Mouse (Mus musculus) midbrain, embryonic 10.5 days (tissue): Measurements from ENCODE around the gene Gja6. TPM values are rescaled to one million over a fixed set of nuclear protein-coding genes. Genes with fewer than 3 reads are reported as not detected.
A peak's percentile ranks its signal among the peaks of the same experiment; 100 is the strongest.

Source experiments
- DNase-seq: peaks from one replicate; pipeline ENCODE4 v3.0.0-alpha.2; 2017; ENCODE audit warnings: low spot score
- H3K27ac ChIP-seq: fragments of 300-500 bp; sonication (generic); replicated peaks from 2 replicates; pipeline ENCODE4 v1.5.1; 2016; ENCODE audit warnings: mild to moderate bottlenecking
- H3K27me3 ChIP-seq: fragments of 300-500 bp; sonication (generic); 2 replicates; pipeline ENCODE4 v1.6.1; 2016; ENCODE audit warnings: low read depth, mild to moderate bottlenecking; ENCODE audit not compliant: poor library complexity, severe bottlenecking
- H3K36me3 ChIP-seq: fragments of 300-500 bp; sonication (generic); 2 replicates; pipeline ENCODE4 v1.6.1; 2016; ENCODE audit warnings: mild to moderate bottlenecking, moderate library complexity
- H3K4me1 ChIP-seq: fragments of 300-500 bp; sonication (generic); 2 replicates; pipeline ENCODE4 v1.6.1; 2016
- H3K4me3 ChIP-seq: fragments of 300-500 bp; sonication (generic); 2 replicates; pipeline ENCODE4 v1.5.1; 2016; ENCODE audit warnings: mild to moderate bottlenecking, moderate library complexity
- H3K9me3 ChIP-seq: fragments of 300-500 bp; sonication (generic); replicated peaks from 2 replicates; pipeline ENCODE4 v1.6.1; 2016; ENCODE audit warnings: mild to moderate bottlenecking
- WGBS: fragments of 180-500 bp; shearing (Covaris S2); methylation state at CpG from one replicate; pipeline ENCODE4 v1.1.7; 2016; 5-methylcytosine and 5-hydroxymethylcytosine counted together
- polyA plus RNA-seq: library from polyadenylated mRNA; unstranded; fragments of >200 nt; fragmentation: Nextera tagmentation; extraction: Ambion mirVana; gene quantifications from 2 replicates; pipeline ENCODE4 v1.2.1, GENCODE M21; 2016

Gene Gja6
- polyA plus RNA-seq, 1 experiment from 2014 or later: 0.41 TPM

GRCm38 (mm10) chrX:160866576-160866975 lies 40.3 kb downstream of the Gja6 start:
- H3K9me3 ChIP-seq: no peaks in the 10 kb centered on the region
- H3K27ac ChIP-seq: no peak overlapping the region
- no peak overlapping the region for H3K4me3 ChIP-seq
- H3K36me3 ChIP-seq: no peaks in the 10 kb centered on the region
- 83% methylated on average over 4 of the region's 4 CpGs for WGBS
- H3K4me1 ChIP-seq: peaks cover 25% of the 10 kb centered on the region
- no peak for DNase-seq
- peaks cover 99% of the 10 kb centered on the region for H3K27me3 ChIP-seq

GRCm38 (mm10) chrX:160865022-160865421 lies 41.8 kb downstream of the Gja6 start:
- H3K27me3 ChIP-seq: peaks cover 98% of the 10 kb centered on the region
- no peak overlapping the region for H3K27ac ChIP-seq
- H3K9me3 ChIP-seq: no peaks in the 10 kb centered on the region
- no peak for DNase-seq
- H3K4me1 ChIP-seq: peaks cover 25% of the 10 kb centered on the region
- no peak overlapping the region for H3K4me3 ChIP-seq
- 48% methylated on average over 4 of the region's 4 CpGs for WGBS
- H3K36me3 ChIP-seq: no peaks in the 10 kb centered on the region

DNA sequence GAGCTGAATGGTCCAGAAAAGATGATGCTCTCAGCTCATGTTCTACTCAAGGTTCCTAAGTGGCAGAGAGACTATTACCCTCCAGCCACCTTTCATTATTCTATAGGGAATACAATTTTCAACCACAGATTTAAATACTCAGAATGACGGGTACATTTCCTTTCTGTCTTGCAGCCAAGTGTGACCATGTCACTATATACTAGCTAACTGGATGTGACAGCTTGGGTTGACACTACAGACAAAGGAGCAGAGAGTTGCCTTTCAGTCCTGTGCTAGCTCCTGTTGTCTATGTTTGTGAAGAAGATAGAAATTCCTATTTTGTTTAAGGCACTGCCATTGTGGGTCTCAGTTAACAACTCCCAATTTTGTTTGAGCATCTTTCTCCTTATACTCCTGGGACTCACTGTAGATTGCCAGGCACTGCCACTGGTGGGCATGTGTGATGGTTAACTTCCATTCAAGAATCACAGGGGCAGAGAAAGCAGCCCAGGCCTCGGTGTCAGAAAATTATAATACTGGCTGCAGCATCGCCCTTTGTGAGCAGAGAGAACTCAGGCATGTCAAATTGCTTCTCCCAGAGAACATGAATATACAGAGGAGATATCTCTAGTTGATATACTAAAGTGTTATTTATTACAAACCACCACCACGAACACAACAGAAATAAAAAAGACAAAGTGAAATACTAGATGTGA lies 43.0 kb downstream of the Gja6 start:
- peak overlapping the region; percentile 63; the same call in 1 of the 2 replicates for H3K27ac ChIP-seq
- H3K36me3 ChIP-seq: no peaks in the 10 kb centered on the region
- H3K4me3 ChIP-seq: no peak overlapping the region
- peaks cover 25% of the 10 kb centered on the region for H3K4me1 ChIP-seq
- DNase-seq: peak; percentile 12
- H3K27me3 ChIP-seq: peaks cover 96% of the 10 kb centered on the region
- 59% methylated on average over 4 of the region's 4 CpGs for WGBS
- no peaks in the 10 kb centered on the region for H3K9me3 ChIP-seq

Other genes starting within 250 kb of the Gja6 start
- 0.12 and 0.29 TPM in 2 replicates for gene Ppef1, start 171.3 kb downstream of the Gja6 start, polyA plus RNA-seq
- 0.05 and 0.06 TPM in 2 replicates for gene Rs1, start 139.0 kb downstream of the Gja6 start, polyA plus RNA-seq
- gene Cdkl5, start 87.7 kb upstream of the Gja6 start, polyA plus RNA-seq: 2.9 and 3.6 TPM in 2 replicates
- gene Scml2, start 210.1 kb upstream of the Gja6 start, polyA plus RNA-seq: 2.2 and 2.9 TPM in 2 replicates